Mouse (Mus musculus): ENCODE data around the gene Pola1.

- TF ChIP-seq EP300 (IDR thresholded peaks at IDR 0.05; ENCODE audit: low read depth) = no peak
- peak; percentile 66 for TF ChIP-seq CTCF (IDR thresholded peaks at IDR 0.05; ENCODE audit: low read depth)
These were observed 350.8 kb downstream of the Pola1 start for GRCm38 (mm10) chrX:93281028-93281723.

All from liver, postnatal 0 days (tissue).